Comparison of ENCODE assay signal across 9 mouse cellular contexts in genomic region chr10:79708668-79709067, GRCm38 (mm10). TPM values are rescaled to one million over a fixed set of nuclear protein-coding genes. Genes with fewer than 3 reads are reported as not detected.
DNase-seq lines count a peak whose midpoint lies in the region; ATAC-seq and TF ChIP-seq lines count a peak whose summit lies in the region.
"Had no signal": no experiment of that assay in that cellular context is flagged by ENCODE, and none has a peak within 500 bp of the region (broad histone marks: within the 10 kb centered on the region; RNA-seq: fewer than 3 reads in every experiment).

No protein-coding gene starts in this region.

- H3K27ac ChIP-seq in heart, embryonic 12.5 days (ENCODE audit: poor library complexity, severe bottlenecking): peak overlapping the region; percentile 73
- no peak overlapping the region for H3K27ac ChIP-seq in lung, embryonic 14.5 days (ENCODE audit: low read depth)
- H3K27ac ChIP-seq in embryonic facial prominence, embryonic 13.5 days: no peak overlapping the region
- H3K27ac ChIP-seq in liver, embryonic 14.5 days: no peak overlapping the region
- H3K27ac ChIP-seq: kidney, embryonic 15.5 days had no signal

- 70% methylated on average over 21 of the region's 21 CpGs for WGBS in heart, embryonic 12.5 days
- 83% methylated on average over 21 of the region's 21 CpGs for WGBS in lung, embryonic 14.5 days
- 86% methylated on average over 21 of the region's 21 CpGs for WGBS in embryonic facial prominence, embryonic 13.5 days
- 91% methylated on average over 21 of the region's 21 CpGs for WGBS in liver, embryonic 14.5 days (ENCODE audit: insufficient replicate concordance)

- no peaks in the 10 kb centered on the region for H3K27me3 ChIP-seq in heart, embryonic 12.5 days (replicated peaks)
- no peaks in the 10 kb centered on the region for H3K27me3 ChIP-seq in lung, embryonic 14.5 days (ENCODE audit: insufficient read depth, low read length)
- peaks cover 4% of the 10 kb centered on the region; the same call in 1 of the 2 replicates for H3K27me3 ChIP-seq in embryonic facial prominence, embryonic 13.5 days
- no peaks in the 10 kb centered on the region for H3K27me3 ChIP-seq in liver, embryonic 14.5 days (ENCODE audit: control insufficient read depth, insufficient read depth, low read length)
- H3K27me3 ChIP-seq: kidney, embryonic 15.5 days had no signal

- ATAC-seq in heart, embryonic 12.5 days (ENCODE audit: insufficient number of reproducible peaks, low FRiP score): no peak
- no peak for ATAC-seq in lung, embryonic 14.5 days (ENCODE audit: insufficient read depth)
- ATAC-seq in embryonic facial prominence, embryonic 13.5 days (ENCODE audit: insufficient number of reproducible peaks, insufficient read depth, low FRiP score, low TSS enrichment, low read depth): no peak
- ATAC-seq in liver, embryonic 14.5 days (ENCODE audit: insufficient read depth): no peak

- peaks cover 69% of the 10 kb centered on the region for H3K4me1 ChIP-seq in heart, embryonic 12.5 days (replicated peaks)
- peaks cover 6% of the 10 kb centered on the region for H3K4me1 ChIP-seq in lung, embryonic 14.5 days (ENCODE audit: insufficient read depth)
- peaks cover 29% of the 10 kb centered on the region for H3K4me1 ChIP-seq in embryonic facial prominence, embryonic 13.5 days
- H3K4me1 ChIP-seq in liver, embryonic 14.5 days (replicated peaks; ENCODE audit: control insufficient read depth in 2 of 2, insufficient read depth in 2 of 2, low read length in 1 of 2): peaks cover 29 to 49% of the 10 kb centered on the region in 2 experiments

- no peak for TF ChIP-seq EP300 in liver, embryonic 14.5 days (IDR thresholded peaks at IDR 0.05; ENCODE audit: low read depth)

- peaks cover 53% of the 10 kb centered on the region for H3K36me3 ChIP-seq in heart, embryonic 12.5 days
- H3K36me3 ChIP-seq in lung, embryonic 14.5 days (ENCODE audit: insufficient read depth): peaks cover 62% of the 10 kb centered on the region
- peaks cover 58% of the 10 kb centered on the region for H3K36me3 ChIP-seq in embryonic facial prominence, embryonic 13.5 days
- H3K36me3 ChIP-seq in liver, embryonic 14.5 days (replicated peaks; ENCODE audit: control insufficient read depth, insufficient read depth, low read depth): peaks cover 68% of the 10 kb centered on the region

- peak overlapping the region; percentile 39 for H3K9ac ChIP-seq in heart, embryonic 12.5 days
- H3K9ac ChIP-seq in lung, embryonic 14.5 days: no peak overlapping the region
- H3K9ac ChIP-seq in embryonic facial prominence, embryonic 13.5 days: 0 out of 2 replicates have a peak overlapping the region, but pooled peaks have one; percentile 16
- H3K9ac ChIP-seq in liver, embryonic 14.5 days (replicated peaks): no peak overlapping the region
- H3K9ac ChIP-seq: kidney, embryonic 15.5 days had no signal

- peak overlapping the region; percentile 7; the same call in 1 of the 2 replicates for H3K4me3 ChIP-seq in heart, embryonic 12.5 days
- no peak overlapping the region for H3K4me3 ChIP-seq in lung, embryonic 14.5 days (ENCODE audit: low read depth, low read length)
- H3K4me3 ChIP-seq in embryonic facial prominence, embryonic 13.5 days: no peak overlapping the region
- no peak overlapping the region for H3K4me3 ChIP-seq in liver, embryonic 14.5 days (ENCODE audit: insufficient read depth in 1 of 2, low read depth in 2 of 2, low read length in 2 of 2)
- H3K4me3 ChIP-seq: kidney, embryonic 15.5 days had no signal

- no peak for DNase-seq in heart, adult 9 months (ENCODE audit: low spot score in 2 of 2)
- DNase-seq in lung, embryonic 14.5 days: no peak
- no peak for DNase-seq in lung, postnatal 4 days
- no peak for DNase-seq in liver, embryonic 14.5 days (ENCODE audit: low read depth in 3 of 3, low spot score in 3 of 3)
- no peak for DNase-seq in urinary bladder, adult 18-20 months (ENCODE audit: low spot score in 2 of 2)
- DNase-seq: cerebellum, postnatal 36 days had no signal

- peak overlapping the region; percentile 45 for H3K4me2 ChIP-seq in heart, embryonic 12.5 days
- 0 out of 2 replicates have a peak overlapping the region, but pooled peaks have one; percentile 1 for H3K4me2 ChIP-seq in lung, embryonic 14.5 days
- H3K4me2 ChIP-seq in embryonic facial prominence, embryonic 13.5 days: no peak overlapping the region
- peak overlapping the region; percentile 100; the same call in 1 of the 2 replicates for H3K4me2 ChIP-seq in liver, embryonic 14.5 days (ENCODE audit: low read depth)
- H3K4me2 ChIP-seq: kidney, embryonic 15.5 days had no signal

- H3K9me3 ChIP-seq in heart, embryonic 12.5 days (replicated peaks): no peaks in the 10 kb centered on the region
- no peaks in the 10 kb centered on the region for H3K9me3 ChIP-seq in lung, embryonic 14.5 days (ENCODE audit: low read depth, low read length)
- no peaks in the 10 kb centered on the region for H3K9me3 ChIP-seq in embryonic facial prominence, embryonic 13.5 days
- H3K9me3 ChIP-seq in liver, embryonic 14.5 days (ENCODE audit: control insufficient read depth, low read length): no peaks in the 10 kb centered on the region
- H3K9me3 ChIP-seq: kidney, embryonic 15.5 days had no signal

- no peak for TF ChIP-seq CTCF in lung, embryonic 14.5 days (IDR thresholded peaks at IDR 0.05; ENCODE audit: low read depth)
- TF ChIP-seq CTCF in liver, embryonic 14.5 days (IDR thresholded peaks at IDR 0.05; ENCODE audit: low read depth): no peak

RNA-seq across cellular contexts. Expression of gene Bsg, which starts 4.4 kb away (rescaled TPM):
- 1,289 and 1,310 TPM in 2 replicates for polyA plus RNA-seq in heart, embryonic 12.5 days (2016; fragmentation: Nextera tagmentation; extraction: Ambion mirVana)
- polyA plus RNA-seq in lung, embryonic 14.5 days (2014; fragmentation: Nextera tagmentation; extraction: Ambion mirVana): 842 and 871 TPM in 2 replicates
- polyA plus RNA-seq in embryonic facial prominence, embryonic 13.5 days (2015; fragmentation: Nextera tagmentation; extraction: Ambion mirVana): 703 and 715 TPM in 2 replicates
- polyA plus RNA-seq in liver, embryonic 14.5 days (2012; rRNA removed): 469 and 579 TPM in 2 replicates
- polyA plus RNA-seq in liver, embryonic 14.5 days (2014; fragmentation: Nextera tagmentation; extraction: Ambion mirVana): 809 and 828 TPM in 2 replicates

RNA-seq across cellular contexts. Expression of gene Hcn2, which starts 7.8 kb away (rescaled TPM):
- not detected in 2 replicates for polyA plus RNA-seq in heart, embryonic 12.5 days (2016; fragmentation: Nextera tagmentation; extraction: Ambion mirVana)
- 0.14 TPM in 1 of 2 replicates, not detected in the other for polyA plus RNA-seq in lung, embryonic 14.5 days (2014; fragmentation: Nextera tagmentation; extraction: Ambion mirVana)
- 0.10 and 0.12 TPM in 2 replicates for polyA plus RNA-seq in embryonic facial prominence, embryonic 13.5 days (2015; fragmentation: Nextera tagmentation; extraction: Ambion mirVana)
- 0.09 and 0.17 TPM in 2 replicates for polyA plus RNA-seq in liver, embryonic 14.5 days (2012; rRNA removed)
- polyA plus RNA-seq in liver, embryonic 14.5 days (2014; fragmentation: Nextera tagmentation; extraction: Ambion mirVana): not detected in 2 replicates

RNA-seq across cellular contexts. Expression of gene Gzmm, which starts 19.8 kb away (rescaled TPM):
- 0.78 and 0.83 TPM in 2 replicates for polyA plus RNA-seq in heart, embryonic 12.5 days (2016; fragmentation: Nextera tagmentation; extraction: Ambion mirVana)
- polyA plus RNA-seq in lung, embryonic 14.5 days (2014; fragmentation: Nextera tagmentation; extraction: Ambion mirVana): 0.24 and 0.84 TPM in 2 replicates
- 0.81 and 0.84 TPM in 2 replicates for polyA plus RNA-seq in embryonic facial prominence, embryonic 13.5 days (2015; fragmentation: Nextera tagmentation; extraction: Ambion mirVana)
- 0.13 TPM in 2 replicates for polyA plus RNA-seq in liver, embryonic 14.5 days (2012; rRNA removed)
- polyA plus RNA-seq in liver, embryonic 14.5 days (2014; fragmentation: Nextera tagmentation; extraction: Ambion mirVana): not detected in 2 replicates

RNA-seq across cellular contexts. Expression of gene Cdc34, which starts 26.7 kb away (rescaled TPM):
- polyA plus RNA-seq in heart, embryonic 12.5 days (2016; fragmentation: Nextera tagmentation; extraction: Ambion mirVana): 151 and 152 TPM in 2 replicates
- 88.2 and 92.9 TPM in 2 replicates for polyA plus RNA-seq in lung, embryonic 14.5 days (2014; fragmentation: Nextera tagmentation; extraction: Ambion mirVana)
- polyA plus RNA-seq in embryonic facial prominence, embryonic 13.5 days (2015; fragmentation: Nextera tagmentation; extraction: Ambion mirVana): 102 and 106 TPM in 2 replicates
- 106 and 127 TPM in 2 replicates for polyA plus RNA-seq in liver, embryonic 14.5 days (2012; rRNA removed)
- polyA plus RNA-seq in liver, embryonic 14.5 days (2014; fragmentation: Nextera tagmentation; extraction: Ambion mirVana): 115 and 124 TPM in 2 replicates

RNA-seq across cellular contexts. Expression of gene Polrmt, which starts 37.7 kb away (rescaled TPM):
- 35.4 and 35.9 TPM in 2 replicates for polyA plus RNA-seq in heart, embryonic 12.5 days (2016; fragmentation: Nextera tagmentation; extraction: Ambion mirVana)
- polyA plus RNA-seq in lung, embryonic 14.5 days (2014; fragmentation: Nextera tagmentation; extraction: Ambion mirVana): 44.2 and 44.6 TPM in 2 replicates
- 42.8 and 50.9 TPM in 2 replicates for polyA plus RNA-seq in embryonic facial prominence, embryonic 13.5 days (2015; fragmentation: Nextera tagmentation; extraction: Ambion mirVana)
- polyA plus RNA-seq in liver, embryonic 14.5 days (2012; rRNA removed): 17.4 and 17.9 TPM in 2 replicates
- 10.1 and 13.3 TPM in 2 replicates for polyA plus RNA-seq in liver, embryonic 14.5 days (2014; fragmentation: Nextera tagmentation; extraction: Ambion mirVana)

Comparison
In these comparisons a context has a peak if more than half of its experiments do, and no peak if none do; other contexts are left out.
1. H3K9ac ChIP-seq: peak in heart, embryonic 12.5 days (single experiment) and embryonic facial prominence, embryonic 13.5 days (single experiment); none in lung, embryonic 14.5 days (single experiment) and liver, embryonic 14.5 days (single experiment).